Comparison of ENCODE assay signal across 2 mouse cellular contexts in genomic region chr14:122432558-122432957, GRCm38 (mm10).
TF ChIP-seq lines count a peak whose summit lies in the region.

No protein-coding gene starts in this region.

TF ChIP-seq in CH12.LX, 34 proteins besides CTCF, POLR2A, EP300 and RAD21 (continued from another document):
- TF ChIP-seq PAX5 (IDR thresholded peaks at IDR 0.05; ENCODE audit: low read length) (no peak), ETS1 (conservative IDR thresholded peaks at IDR 0.05; ENCODE audit: low read depth, low read length) (no peak)
TF ChIP-seq in CH12.LX: peak in this region for 0.

TF ChIP-seq in MEL, 35 proteins besides CTCF, POLR2A, EP300 and RAD21:
- TF ChIP-seq TAL1 (IDR thresholded peaks at IDR 0.05; ENCODE audit: low read length) (peak; percentile 23; the same call in 1 of the 2 replicates), JUND (IDR thresholded peaks at IDR 0.05; ENCODE audit: low read depth, low read length) (no peak), MXI1 (IDR thresholded peaks at IDR 0.05; ENCODE audit: low read depth, low read length) (peak; percentile 50; the same call in 1 of the 2 replicates), NRF1 (IDR thresholded peaks at IDR 0.05; ENCODE audit: insufficient read depth, low read depth, low read length, poor library complexity, severe bottlenecking) (no peak), E2F4 (IDR thresholded peaks at IDR 0.05; ENCODE audit: borderline replicate concordance, low read depth, low read length) (no peak), USF2 (IDR thresholded peaks at IDR 0.05; ENCODE audit: borderline replicate concordance in 1 of 2, insufficient read depth in 1 of 2, low read depth in 1 of 2, low read length in 2 of 2) (no peak), ZKSCAN1 (IDR thresholded peaks at IDR 0.05; ENCODE audit: low read depth, low read length) (no peak), UBTF (IDR thresholded peaks at IDR 0.05; ENCODE audit: borderline replicate concordance, insufficient read depth, low read depth, low read length) (no peak), HCFC1 (IDR thresholded peaks at IDR 0.05; ENCODE audit: low read depth, low read length) (no peak), MAFK (IDR thresholded peaks at IDR 0.05; ENCODE audit: borderline replicate concordance, low read depth, low read length) (no peak), KAT2A (conservative IDR thresholded peaks at IDR 0.05; ENCODE audit: low read depth, low read length) (no peak), POLR2AphosphoS2 (IDR thresholded peaks at IDR 0.05; ENCODE audit: low read length) (no peak), MAX (IDR thresholded peaks at IDR 0.05; ENCODE audit: low read length) (no peak), MAZ (IDR thresholded peaks at IDR 0.05; ENCODE audit: low read depth, low read length) (no peak), GATA1 (IDR thresholded peaks at IDR 0.05; ENCODE audit: low read depth, low read length) (peak; percentile 96), MYC (IDR thresholded peaks at IDR 0.05; ENCODE audit: low read depth, low read length) (0 out of 2 replicates have a peak, but pooled peaks have one; percentile 15), MYB (IDR thresholded peaks at IDR 0.05; ENCODE audit: low read depth, low read length) (no peak), ETS1 (IDR thresholded peaks at IDR 0.05; ENCODE audit: low read depth, low read length) (peak; percentile 58), ZC3H11A (IDR thresholded peaks at IDR 0.05; ENCODE audit: low read depth, low read length) (no peak), ZNF384 (IDR thresholded peaks at IDR 0.05; ENCODE audit: low read depth, low read length) (peak; percentile 66), CHD1 (IDR thresholded peaks at IDR 0.05; ENCODE audit: low read depth, low read length) (no peak), NELFE (IDR thresholded peaks at IDR 0.05; ENCODE audit: low read depth, low read length) (no peak), SIN3A (IDR thresholded peaks at IDR 0.05; ENCODE audit: low read length) (peak; percentile 69), MEF2A (IDR thresholded peaks at IDR 0.05; ENCODE audit: extremely low read depth, insufficient replicate concordance, low read depth, low read length, poor library complexity, severe bottlenecking) (no peak), BHLHE40 (IDR thresholded peaks at IDR 0.05; ENCODE audit: borderline replicate concordance, low read depth, low read length) (no peak), RCOR1 (IDR thresholded peaks at IDR 0.05; ENCODE audit: low read depth, low read length) (peak; percentile 79), GABPA (IDR thresholded peaks at IDR 0.05; ENCODE audit: low read depth, low read length) (no peak), ZMIZ1 (IDR thresholded peaks at IDR 0.05; ENCODE audit: low read depth, low read length) (no peak), ELF1 (IDR thresholded peaks at IDR 0.05; ENCODE audit: low read depth, low read length) (peak; percentile 76), TCF12 (IDR thresholded peaks at IDR 0.05; ENCODE audit: low read depth, low read length) (peak; percentile 86), SMC3 (IDR thresholded peaks at IDR 0.05; ENCODE audit: low read depth, low read length) (no peak; the same call in 1 of the 2 replicates), POLR2AphosphoS5 (IDR thresholded peaks at IDR 0.05; ENCODE audit: borderline replicate concordance, low read depth, low read length) (no peak), TBP (IDR thresholded peaks at IDR 0.05; ENCODE audit: low read depth, low read length) (no peak), CHD2 (IDR thresholded peaks at IDR 0.05; ENCODE audit: low read length) (no peak), USF1 (IDR thresholded peaks at IDR 0.05; ENCODE audit: low read depth, low read length) (no peak)
